Comparison of ENCODE assay signal across 10 mouse cellular contexts in the genomic region with DNA sequence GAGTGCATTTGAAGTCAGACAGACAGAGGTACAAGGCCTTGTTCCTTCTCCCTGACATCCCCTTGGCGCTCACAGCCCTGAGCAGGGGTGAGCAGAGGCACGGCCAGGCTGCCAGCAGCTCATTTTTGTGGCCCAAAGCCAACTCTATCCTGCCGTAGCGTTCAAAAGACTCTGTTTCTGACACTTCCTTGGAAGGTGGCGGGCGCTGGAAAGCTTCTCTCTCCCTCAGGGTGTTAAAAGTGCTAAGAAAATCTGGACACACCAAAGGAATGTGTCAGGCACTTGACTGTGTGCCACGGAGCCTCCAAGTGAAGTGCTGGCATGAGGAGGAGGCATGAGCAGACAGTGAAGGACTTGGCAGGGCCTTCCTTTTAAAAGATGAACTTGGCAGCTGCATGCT. TPM values are rescaled to one million over a fixed set of nuclear protein-coding genes. Genes with fewer than 3 reads are reported as not detected.
DNase-seq lines count a peak whose midpoint lies in the region; ATAC-seq and TF ChIP-seq lines count a peak whose summit lies in the region.
"Had no signal": no experiment of that assay in that cellular context is flagged by ENCODE, and none has a peak within 500 bp of the region (broad histone marks: within the 10 kb centered on the region; RNA-seq: fewer than 3 reads in every experiment).

No protein-coding gene starts in this region.

- H3K4me1 ChIP-seq in hindbrain, embryonic 16.5 days (ENCODE audit: control insufficient read depth, insufficient read depth, low read depth, low read length): peaks cover 6% of the 10 kb centered on the region; the same call in 1 of the 2 replicates
- H3K4me1 ChIP-seq in hindbrain, embryonic 12.5 days: peaks cover 11% of the 10 kb centered on the region
- H3K4me1 ChIP-seq in heart, embryonic 16.5 days (ENCODE audit: control insufficient read depth, insufficient read depth, low read length): peaks cover 21% of the 10 kb centered on the region

- TF ChIP-seq CTCF in layer of hippocampus, adult 2 months (conservative IDR thresholded peaks at IDR 0.05): no peak

- WGBS in hindbrain, embryonic 16.5 days: 62% methylated on average over 7 of the region's 7 CpGs
- WGBS in hindbrain, embryonic 12.5 days: 80% methylated on average over 7 of the region's 7 CpGs
- 30% methylated on average over 7 of the region's 7 CpGs for WGBS in heart, embryonic 16.5 days

- H3K4me2 ChIP-seq in hindbrain, embryonic 16.5 days (ENCODE audit: low read length): no peak overlapping the region
- no peak overlapping the region for H3K4me2 ChIP-seq in hindbrain, embryonic 12.5 days (replicated peaks)
- no peak overlapping the region for H3K4me2 ChIP-seq in heart, embryonic 16.5 days (ENCODE audit: low read depth, low read length)

- H3K9me3 ChIP-seq in hindbrain, embryonic 16.5 days (ENCODE audit: control insufficient read depth, low read length): no peaks in the 10 kb centered on the region
- no peaks in the 10 kb centered on the region for H3K9me3 ChIP-seq in hindbrain, embryonic 12.5 days (replicated peaks)
- H3K9me3 ChIP-seq in heart, embryonic 16.5 days (replicated peaks; ENCODE audit: control insufficient read depth, low read length): no peaks in the 10 kb centered on the region

- peaks cover 22% of the 10 kb centered on the region for H3K36me3 ChIP-seq in hindbrain, embryonic 16.5 days (ENCODE audit: control insufficient read depth, insufficient read depth, low read length)
- peaks cover 53% of the 10 kb centered on the region for H3K36me3 ChIP-seq in hindbrain, embryonic 12.5 days
- H3K36me3 ChIP-seq in heart, embryonic 16.5 days (ENCODE audit: control insufficient read depth, insufficient read depth): peaks cover 15% of the 10 kb centered on the region; the same call in 1 of the 2 replicates

- peak; percentile 68 to 69 for DNase-seq in cerebellum, postnatal 10 days
- DNase-seq in lung, postnatal 36 days: peak; percentile 43
- no peak for DNase-seq in layer of hippocampus, adult 2 months (ENCODE audit: low spot score in 2 of 2)
- DNase-seq in layer of hippocampus, adult 18-20 months (ENCODE audit: low spot score in 2 of 2): no peak
- DNase-seq in layer of hippocampus, adult 9-10 months (ENCODE audit: low spot score): no peak

- H3K27ac ChIP-seq in hindbrain, embryonic 16.5 days (ENCODE audit: low read depth, low read length): no peak overlapping the region
- no peak overlapping the region for H3K27ac ChIP-seq in hindbrain, embryonic 12.5 days
- peak overlapping the region; percentile 30; the same call in 1 of the 2 replicates for H3K27ac ChIP-seq in heart, embryonic 16.5 days (ENCODE audit: low read length)
- H3K27ac ChIP-seq in layer of hippocampus, adult 2 months: no peak overlapping the region

- peak; percentile 36; the same call in 1 of the 2 replicates for ATAC-seq in hindbrain, embryonic 16.5 days
- no peak for ATAC-seq in hindbrain, embryonic 12.5 days (ENCODE audit: low FRiP score)
- peak; percentile 32; the same call in 1 of the 2 replicates for ATAC-seq in heart, embryonic 16.5 days (replicated peaks; ENCODE audit: extremely low read depth, insufficient read depth, low FRiP score)

- H3K27me3 ChIP-seq in hindbrain, embryonic 16.5 days (replicated peaks; ENCODE audit: control insufficient read depth, insufficient read depth, low read length): no peaks in the 10 kb centered on the region
- no peaks in the 10 kb centered on the region for H3K27me3 ChIP-seq in hindbrain, embryonic 12.5 days
- H3K27me3 ChIP-seq in heart, embryonic 16.5 days (ENCODE audit: control insufficient read depth, insufficient read depth, low read length): no peaks in the 10 kb centered on the region

- no peak overlapping the region for H3K9ac ChIP-seq in hindbrain, embryonic 16.5 days (ENCODE audit: low read depth, low read length)
- H3K9ac ChIP-seq in hindbrain, embryonic 12.5 days: no peak overlapping the region
- no peak overlapping the region for H3K9ac ChIP-seq in heart, embryonic 16.5 days (ENCODE audit: low read length)

- no peak overlapping the region for H3K4me3 ChIP-seq in hindbrain, embryonic 16.5 days (ENCODE audit: low read length)
- H3K4me3 ChIP-seq in hindbrain, embryonic 12.5 days: no peak overlapping the region
- H3K4me3 ChIP-seq in heart, embryonic 16.5 days (ENCODE audit: low read length): no peak overlapping the region
- H3K4me3 ChIP-seq in layer of hippocampus, adult 2 months: no peak overlapping the region
- H3K4me3 ChIP-seq: erythroblast, embryonic 14.5 days had no signal

RNA-seq across cellular contexts. Expression of gene Cldn19, which starts 9.7 kb away (rescaled TPM):
- polyA plus RNA-seq in hindbrain, embryonic 16.5 days (2015; fragmentation: Nextera tagmentation; extraction: Ambion mirVana): 0.81 and 1.1 TPM in 2 replicates
- 0.43 and 0.63 TPM in 2 replicates for polyA plus RNA-seq in hindbrain, embryonic 12.5 days (2016; fragmentation: Nextera tagmentation; extraction: Ambion mirVana)
- not detected in 2 replicates for polyA plus RNA-seq in heart, embryonic 16.5 days (2015; fragmentation: Nextera tagmentation; extraction: Ambion mirVana)
- under 1 TPM; 0.37 to 0.69 TPM for total RNA-seq in layer of hippocampus, adult 2 months (2021)
- total RNA-seq in layer of hippocampus, adult 18-20 months (2021): under 1 TPM; 0.13 to 0.40 TPM
- polyA plus RNA-seq: erythroblast, embryonic 14.5 days; liver, embryonic 16.5 days had no signal

RNA-seq across cellular contexts. Expression of gene P3h1, which starts 12.8 kb away (rescaled TPM):
- polyA plus RNA-seq in hindbrain, embryonic 16.5 days (2015; fragmentation: Nextera tagmentation; extraction: Ambion mirVana): 8.3 and 11.3 TPM in 2 replicates
- polyA plus RNA-seq in hindbrain, embryonic 12.5 days (2016; fragmentation: Nextera tagmentation; extraction: Ambion mirVana): 23.0 and 24.5 TPM in 2 replicates
- 28.2 and 29.3 TPM in 2 replicates for polyA plus RNA-seq in heart, embryonic 16.5 days (2015; fragmentation: Nextera tagmentation; extraction: Ambion mirVana)
- 1 to 10 TPM; 9.6 to 9.9 TPM for total RNA-seq in layer of hippocampus, adult 2 months (2021)
- total RNA-seq in layer of hippocampus, adult 18-20 months (2021): 1 to 10 TPM; 7.7 to 8.5 TPM

RNA-seq across cellular contexts. Expression of gene AU022252, which starts 13.0 kb away (rescaled TPM):
- 23.3 and 24.5 TPM in 2 replicates for polyA plus RNA-seq in hindbrain, embryonic 16.5 days (2015; fragmentation: Nextera tagmentation; extraction: Ambion mirVana)
- polyA plus RNA-seq in hindbrain, embryonic 12.5 days (2016; fragmentation: Nextera tagmentation; extraction: Ambion mirVana): 36.3 and 38.7 TPM in 2 replicates
- polyA plus RNA-seq in heart, embryonic 16.5 days (2015; fragmentation: Nextera tagmentation; extraction: Ambion mirVana): 22.5 and 23.4 TPM in 2 replicates
- 10 to 100 TPM; 30.5 to 31.9 TPM for total RNA-seq in layer of hippocampus, adult 2 months (2021)
- 10 to 100 TPM; 29.3 to 36.5 TPM for total RNA-seq in layer of hippocampus, adult 18-20 months (2021)

RNA-seq across cellular contexts. Expression of gene Tmem269, which starts 27.5 kb away (rescaled TPM):
- 0.20 and 0.46 TPM in 2 replicates for polyA plus RNA-seq in hindbrain, embryonic 16.5 days (2015; fragmentation: Nextera tagmentation; extraction: Ambion mirVana)
- polyA plus RNA-seq in hindbrain, embryonic 12.5 days (2016; fragmentation: Nextera tagmentation; extraction: Ambion mirVana): 0.28 TPM in 1 of 2 replicates, not detected in the other
- polyA plus RNA-seq in heart, embryonic 16.5 days (2015; fragmentation: Nextera tagmentation; extraction: Ambion mirVana): 0.15 and 0.22 TPM in 2 replicates
- under 1 TPM; 0.77 to 0.93 TPM for total RNA-seq in layer of hippocampus, adult 2 months (2021)
- total RNA-seq in layer of hippocampus, adult 18-20 months (2021): under 1 TPM; 0.74 to 0.87 TPM
- polyA plus RNA-seq: erythroblast, embryonic 14.5 days; liver, embryonic 16.5 days had no signal

RNA-seq across cellular contexts. Expression of gene Ybx1, which starts 48.8 kb away (rescaled TPM):
- 710 and 718 TPM in 2 replicates for polyA plus RNA-seq in hindbrain, embryonic 16.5 days (2015; fragmentation: Nextera tagmentation; extraction: Ambion mirVana)
- polyA plus RNA-seq in hindbrain, embryonic 12.5 days (2016; fragmentation: Nextera tagmentation; extraction: Ambion mirVana): 1,173 and 1,272 TPM in 2 replicates
- polyA plus RNA-seq in heart, embryonic 16.5 days (2015; fragmentation: Nextera tagmentation; extraction: Ambion mirVana): 501 and 547 TPM in 2 replicates
- total RNA-seq in layer of hippocampus, adult 2 months (2021): 100 to 1,000 TPM; 266 to 269 TPM
- total RNA-seq in layer of hippocampus, adult 18-20 months (2021): 100 to 1,000 TPM; 242 to 255 TPM

Comparison
In these comparisons a context has a peak if more than half of its experiments do, and no peak if none do; other contexts are left out.
1. DNase-seq: peak in cerebellum, postnatal 10 days (2 of 2) and lung, postnatal 36 days (single experiment); none in layer of hippocampus, adult 2 months (0 of 2), layer of hippocampus, adult 18-20 months (0 of 2) and layer of hippocampus, adult 9-10 months (single experiment).